ENCODE assay signal across 38 mouse cellular contexts in genomic region chr6:124255721-124256470, GRCm38 (mm10). TPM values are rescaled to one million over a fixed set of nuclear protein-coding genes. Genes with fewer than 3 reads are reported as not detected.
A peak's percentile ranks its signal among the peaks of the same experiment; 100 is the strongest.
DNase-seq lines count a peak whose midpoint lies in the region; ATAC-seq lines count a peak whose summit lies in the region.
"Had no signal": no experiment of that assay in that cellular context is flagged by ENCODE, and none has a peak within 500 bp of the region (broad histone marks: within the 10 kb centered on the region; RNA-seq: fewer than 3 reads in every experiment).

No protein-coding gene starts in this region.

- H3K9me3 ChIP-seq in limb, embryonic 11.5 days (ENCODE audit: control insufficient read depth, low read length) = no peaks in the 10 kb centered on the region
- H3K9me3 ChIP-seq in limb, embryonic 10.5 days (replicated peaks) = no peaks in the 10 kb centered on the region
- H3K9me3 ChIP-seq in embryonic facial prominence, embryonic 11.5 days (replicated peaks; ENCODE audit: control insufficient read depth, low read length) = no peaks in the 10 kb centered on the region
- H3K9me3 ChIP-seq: heart, embryonic 13.5 days; neural tube, embryonic 12.5 days had no signal

- 51% methylated on average over 6 of the region's 6 CpGs for WGBS in limb, embryonic 11.5 days
- WGBS in limb, embryonic 10.5 days = 62% methylated on average over 6 of the region's 6 CpGs
- WGBS in embryonic facial prominence, embryonic 11.5 days = 22% methylated on average over 6 of the region's 6 CpGs

- no peak overlapping the region for H3K4me2 ChIP-seq in limb, embryonic 11.5 days (ENCODE audit: low read depth, severe bottlenecking)
- no peak overlapping the region for H3K4me2 ChIP-seq in embryonic facial prominence, embryonic 11.5 days (ENCODE audit: low read depth, low read length)
- H3K4me2 ChIP-seq: heart, embryonic 13.5 days; midbrain, embryonic 11.5 days; neural tube, embryonic 12.5 days had no signal

- no peak overlapping the region for H3K27ac ChIP-seq in limb, embryonic 11.5 days (replicated peaks; ENCODE audit: low read depth, low read length)
- no peak overlapping the region for H3K27ac ChIP-seq in limb, embryonic 10.5 days
- no peak overlapping the region for H3K27ac ChIP-seq in embryonic facial prominence, embryonic 11.5 days (replicated peaks; ENCODE audit: low read depth, low read length)
- H3K27ac ChIP-seq: heart, embryonic 13.5 days; liver, embryonic 14.5 days; neural tube, embryonic 12.5 days had no signal

- 0 out of 2 replicates have a peak, but pooled peaks have one; percentile 14 for ATAC-seq in limb, embryonic 11.5 days (ENCODE audit: insufficient number of reproducible peaks, low FRiP score, low TSS enrichment, low read depth)
- no peak for ATAC-seq in embryonic facial prominence, embryonic 11.5 days (replicated peaks; ENCODE audit: insufficient number of reproducible peaks, low FRiP score, low TSS enrichment, low read depth)
- ATAC-seq: forebrain, embryonic 14.5 days; hindbrain, embryonic 16.5 days; midbrain, embryonic 16.5 days; Patski had no signal

- no peaks in the 10 kb centered on the region for H3K36me3 ChIP-seq in limb, embryonic 11.5 days (ENCODE audit: control insufficient read depth, insufficient read depth, low read length)
- H3K36me3 ChIP-seq in limb, embryonic 10.5 days = no peaks in the 10 kb centered on the region
- no peaks in the 10 kb centered on the region for H3K36me3 ChIP-seq in embryonic facial prominence, embryonic 11.5 days (replicated peaks; ENCODE audit: control insufficient read depth, insufficient read depth, low read depth, low read length)
- H3K36me3 ChIP-seq: heart, embryonic 13.5 days; neural tube, embryonic 12.5 days had no signal

- no peaks in the 10 kb centered on the region for H3K27me3 ChIP-seq in limb, embryonic 11.5 days (ENCODE audit: control insufficient read depth, insufficient read depth, low read length)
- H3K27me3 ChIP-seq in limb, embryonic 10.5 days (ENCODE audit: low read depth, poor library complexity, severe bottlenecking) = no peaks in the 10 kb centered on the region
- no peaks in the 10 kb centered on the region for H3K27me3 ChIP-seq in embryonic facial prominence, embryonic 11.5 days (ENCODE audit: control insufficient read depth, insufficient read depth, low read length)
- H3K27me3 ChIP-seq: heart, embryonic 13.5 days; neural tube, embryonic 12.5 days had no signal

- no peak overlapping the region for H3K4me3 ChIP-seq in limb, embryonic 11.5 days (ENCODE audit: low read depth, low read length)
- H3K4me3 ChIP-seq in limb, embryonic 10.5 days = no peak overlapping the region
- H3K4me3 ChIP-seq in embryonic facial prominence, embryonic 11.5 days (ENCODE audit: low read depth, low read length) = no peak overlapping the region
- H3K4me3 ChIP-seq: heart, embryonic 13.5 days; neural tube, embryonic 12.5 days had no signal

- intact Hi-C loops in gastrocnemius, postnatal 14 days (cut with DNase I; ENCODE audit: low total_unique reads) = no loop called here

- peak; percentile 36 for DNase-seq in gastrocnemius, adult 18-20 months (ENCODE audit: low spot score)
- DNase-seq in gastrocnemius, postnatal 14 days = no peak
- no peak for DNase-seq in limb, embryonic 11.5 days (ENCODE audit: low spot score)
- no peak for DNase-seq in limb, embryonic 10.5 days (ENCODE audit: low spot score)
- DNase-seq in embryonic facial prominence, embryonic 11.5 days (ENCODE audit: low spot score) = peak; percentile 49
- no peak for DNase-seq in ovary, postnatal 10 days (ENCODE audit: low spot score)
- DNase-seq in cerebellum, adult 18-20 months = no peak
- no peak for DNase-seq in cerebellum, postnatal 10 days
- DNase-seq: adrenal gland, postnatal 36 days; cerebellum, adult 2 months; cerebellum, postnatal 25 days; gastrocnemius, postnatal 10 days; heart, postnatal 10 days; kidney, adult 2 months; kidney, postnatal 4 days; left cerebral cortex, postnatal 4 days; liver; lung, adult 2 months; lung, postnatal 10 days had no signal

- no peak overlapping the region for H3K9ac ChIP-seq in limb, embryonic 11.5 days (ENCODE audit: low read length)
- no peak overlapping the region for H3K9ac ChIP-seq in embryonic facial prominence, embryonic 11.5 days (replicated peaks; ENCODE audit: low read length)
- H3K9ac ChIP-seq: heart, embryonic 13.5 days; liver, embryonic 14.5 days; neural tube, embryonic 12.5 days had no signal

- H3K4me1 ChIP-seq in limb, embryonic 11.5 days (ENCODE audit: control insufficient read depth, insufficient read depth, low read length) = 0 out of 2 replicates have a peak, but pooled peaks cover 2% of the 10 kb centered on the region
- H3K4me1 ChIP-seq in limb, embryonic 10.5 days = peaks cover 4% of the 10 kb centered on the region
- H3K4me1 ChIP-seq in embryonic facial prominence, embryonic 11.5 days (ENCODE audit: control insufficient read depth, insufficient read depth, low read length) = no peaks in the 10 kb centered on the region
- H3K4me1 ChIP-seq: heart, embryonic 13.5 days; neural tube, embryonic 12.5 days had no signal

RNA-seq across cellular contexts. Expression of gene Vmn2r27, which starts 24.2 kb away (rescaled TPM):
- not detected for total RNA-seq in gastrocnemius, adult 18-20 months (2021)
- total RNA-seq in gastrocnemius, postnatal 14 days (2021) = not detected
- not detected in 2 replicates for polyA plus RNA-seq in limb, embryonic 11.5 days (2014; fragmentation: Nextera tagmentation; extraction: Ambion mirVana)
- not detected in 2 replicates for polyA plus RNA-seq in limb, embryonic 10.5 days (2016; fragmentation: Nextera tagmentation; extraction: Ambion mirVana)
- polyA plus RNA-seq in embryonic facial prominence, embryonic 11.5 days (2014; fragmentation: Nextera tagmentation; extraction: Ambion mirVana) = not detected in 2 replicates
- total RNA-seq: adrenal gland, postnatal 36 days; gastrocnemius, postnatal 10 days; heart, adult 8-10 months; heart, postnatal 10 days; hematopoietic stem cell, adult 5-6 weeks; layer of hippocampus, adult 8-10 months; layer of hippocampus, postnatal 25 days; left cerebral cortex, postnatal 4 days; MEL had no signal
- polyA plus RNA-seq: brain, embryonic 14.5 days; cerebellum, adult 2 months; forebrain, embryonic 14.5 days; heart, embryonic 13.5 days; hindbrain, embryonic 16.5 days; intestine, embryonic 14.5 days; kidney, adult 2 months; kidney, embryonic 16.5 days; liver, embryonic 14.5 days; lung, adult 2 months; midbrain, embryonic 11.5 days; midbrain, embryonic 16.5 days; neural tube, embryonic 12.5 days; Patski; small intestine, adult 2 months; stomach, embryonic 14.5 days; thymus, postnatal 0 days had no signal

RNA-seq across cellular contexts. Expression of gene Cd163, which starts 48.6 kb away (rescaled TPM):
- 1 to 10 TPM; 6.6 to 6.9 TPM for total RNA-seq in gastrocnemius, adult 18-20 months (2021)
- 10 to 100 TPM; 13.6 to 19.2 TPM for total RNA-seq in gastrocnemius, postnatal 14 days (2021)
- polyA plus RNA-seq in limb, embryonic 11.5 days (2014; fragmentation: Nextera tagmentation; extraction: Ambion mirVana) = not detected in 2 replicates
- polyA plus RNA-seq in limb, embryonic 10.5 days (2016; fragmentation: Nextera tagmentation; extraction: Ambion mirVana) = not detected in 2 replicates
- not detected in 2 replicates for polyA plus RNA-seq in embryonic facial prominence, embryonic 11.5 days (2014; fragmentation: Nextera tagmentation; extraction: Ambion mirVana)
- polyA plus RNA-seq: neural tube, embryonic 12.5 days; Patski had no signal

Comparison
In these comparisons a context has a peak if more than half of its experiments do, and no peak if none do; other contexts are left out.
1. DNase-seq: peak in gastrocnemius, adult 18-20 months (single experiment) and embryonic facial prominence, embryonic 11.5 days (single experiment); none in gastrocnemius, postnatal 14 days (single experiment), limb, embryonic 11.5 days (single experiment), limb, embryonic 10.5 days (single experiment), ovary, postnatal 10 days (single experiment), cerebellum, adult 18-20 months (0 of 2) and cerebellum, postnatal 10 days (0 of 2).